Mouse (Mus musculus): ENCODE measurements at regions not wholly inside any gene's neighbourhood (a gene's known extent, or its start where the extent isn't known, plus 50 kb on each side); places are given as distances from the start of the nearest gene placed in this dataset.

DNA sequence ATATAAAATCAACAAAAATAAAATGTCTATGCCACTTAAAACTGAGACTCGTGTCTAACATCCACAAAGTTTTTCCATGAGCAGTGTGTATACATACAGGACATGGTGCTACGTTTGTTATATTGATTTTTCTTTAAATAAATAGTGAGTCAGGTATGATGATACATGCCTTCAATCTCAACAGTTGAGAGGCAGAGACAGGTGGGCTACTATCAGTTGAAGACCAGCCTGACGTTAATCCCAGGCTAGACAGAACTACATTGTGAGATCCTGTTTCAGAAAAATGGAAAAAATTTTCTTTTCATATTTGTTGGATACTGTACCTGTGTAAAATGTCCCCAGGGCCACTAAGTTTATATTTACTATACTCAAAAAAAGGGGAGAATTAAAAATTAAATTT is 66.5 kb upstream of the Ndst4 start:
- TF ChIP-seq CTCF (IDR thresholded peaks at IDR 0.05), result no peak
- H3K4me3 ChIP-seq, result no peak overlapping the region
- no peak for DNase-seq
- H3K27ac ChIP-seq, result no peak overlapping the region
- intact Hi-C loops (cut with DNase I), result no loop called here

GRCm38 (mm10) chr3:125338178-125338692 is 65.6 kb upstream of the Ndst4 start:
- Histone ChIP-seq H3K4me3 (no peak overlapping the region), H3K27ac (no peak overlapping the region)
- DNase-seq, result no peak
- intact Hi-C loops (cut with DNase I), result no loop called here
- TF ChIP-seq CTCF (IDR thresholded peaks at IDR 0.05), result no peak
